Mouse (Mus musculus) CH12.LX (cell line): ENCODE measurements at regions not wholly inside any gene's neighbourhood (a gene's known extent, or its start where the extent isn't known, plus 50 kb on each side); places are given as distances from the start of the nearest gene placed in this dataset.

Experiments
- CTCF ChIP-seq, 2 experiments: IDR thresholded peaks in 1 of 2; conservative IDR thresholded peaks in 1 of 2; 2 replicates each; pipeline ENCODE4 v1.5.1; 2011 to 2012; ENCODE audit warnings: low read depth in 2 of 2, low read length in 2 of 2, improper control_type of control experiment in 1 of 2, inconsistent platforms in 1 of 2, mild to moderate bottlenecking in 1 of 2, moderate library complexity in 1 of 2
- GABPA ChIP-seq: IDR thresholded peaks from 2 replicates; pipeline ENCODE4 v1.6.1; 2012; ENCODE audit warnings: low read depth, low read length, improper control_type of control experiment, inconsistent platforms; ENCODE audit not compliant: insufficient replicate concordance
- HCFC1 ChIP-seq: IDR thresholded peaks from 2 replicates; pipeline ENCODE4 v1.6.1; 2012; ENCODE audit warnings: low read depth, mild to moderate bottlenecking, inconsistent platforms, low read length, improper control_type of control experiment
- MAFK ChIP-seq: IDR thresholded peaks from 2 replicates; pipeline ENCODE4 v1.6.1; 2011; ENCODE audit warnings: low read length, improper control_type of control experiment; ENCODE audit not compliant: insufficient replicate concordance
- POLR2A ChIP-seq: IDR thresholded peaks from 2 replicates; pipeline ENCODE4 v1.6.1; 2011; ENCODE audit warnings: low read depth, mild to moderate bottlenecking, improper control_type of control experiment, low read length

DNA sequence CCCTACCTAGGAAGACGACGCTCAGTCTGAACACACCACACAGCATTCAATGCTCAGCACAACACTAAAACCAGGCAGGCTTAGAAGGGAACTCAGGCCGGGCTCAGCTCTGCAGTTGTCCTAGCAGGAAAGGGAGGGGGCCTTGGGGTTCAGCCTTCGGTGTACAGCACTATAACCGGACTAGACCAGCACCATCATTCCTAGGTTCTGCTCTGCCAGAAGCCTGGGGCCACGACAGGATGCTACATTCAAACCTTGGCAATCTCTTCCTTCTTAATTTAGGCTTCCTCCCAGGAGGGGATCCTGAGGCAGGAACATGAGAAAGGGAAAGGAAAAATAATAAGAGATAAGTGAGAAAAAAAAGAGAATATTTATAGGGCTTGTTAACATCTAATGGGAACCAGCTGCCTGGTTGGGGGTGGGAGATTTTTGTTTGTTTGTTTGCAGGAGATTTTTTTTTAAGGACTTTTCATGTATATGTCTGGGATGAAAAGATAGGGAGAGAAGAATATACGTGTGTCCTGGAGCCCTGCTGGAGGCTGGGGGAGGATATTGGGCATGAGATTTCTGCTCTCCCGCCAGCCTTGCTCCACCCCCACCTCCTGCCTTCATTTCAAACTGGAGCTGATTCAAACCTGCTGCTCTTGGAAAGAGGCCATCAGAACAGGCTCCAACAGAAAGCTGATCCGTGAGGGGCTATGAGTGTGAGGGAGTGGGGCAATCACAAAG is 73.8 kb upstream of the Boc start:
- TF ChIP-seq CTCF (conservative IDR thresholded peaks at IDR 0.05 in 1 of 2, IDR thresholded peaks at IDR 0.05 in 1 of 2; ENCODE audit: low read depth in 2 of 2, low read length in 2 of 2): no peak
- TF ChIP-seq POLR2A: no peak
- TF ChIP-seq HCFC1: no peak
- TF ChIP-seq MAFK: no peak
- TF ChIP-seq GABPA: no peak
